Mouse (Mus musculus) layer of hippocampus, adult 2 months (tissue): ENCODE measurements around the gene Borcs5. TPM values are rescaled to one million over a fixed set of nuclear protein-coding genes. Genes with fewer than 3 reads are reported as not detected.
A peak's percentile ranks its signal among the peaks of the same experiment; 100 is the strongest.

Source experiments
- DNase-seq, 2 experiments: peaks; one replicate each; pipeline ENCODE4 v3.0.0; 2022; ENCODE audit warnings: low spot score in 2 of 2
- H3K27ac ChIP-seq: fragments of 200-600 bp; 2 replicates; pipeline ENCODE4 v1.8.1; 2022
- H3K4me3 ChIP-seq: fragments of 200-600 bp; 2 replicates; pipeline ENCODE4 v1.8.1; 2022; ENCODE audit warnings: mild to moderate bottlenecking
- CTCF ChIP-seq: fragments of 200-600 bp; conservative IDR thresholded peaks from 2 replicates; pipeline ENCODE4 v1.8.1; 2022; ENCODE audit warnings: antibody characterized with exemption, mild to moderate bottlenecking, moderate library complexity
- total RNA-seq, 2 experiments: library from RNA; stranded (reverse); gene quantifications; 2 replicates each; pipeline ENCODE4 v1.2.3; 2021

Gene Borcs5
- total RNA-seq, 2 experiments from 2014 or later = 36.3 to 40.7 TPM

GRCm38 (mm10) chr6:134636476-134636875 is 2.8 kb upstream of the Borcs5 start:
- DNase-seq = no peak
- Histone ChIP-seq H3K4me3 (no peak overlapping the region), H3K27ac (no peak overlapping the region)
- 0 out of 2 replicates have a peak, but pooled peaks have one; percentile 11 for TF ChIP-seq CTCF

DNA sequence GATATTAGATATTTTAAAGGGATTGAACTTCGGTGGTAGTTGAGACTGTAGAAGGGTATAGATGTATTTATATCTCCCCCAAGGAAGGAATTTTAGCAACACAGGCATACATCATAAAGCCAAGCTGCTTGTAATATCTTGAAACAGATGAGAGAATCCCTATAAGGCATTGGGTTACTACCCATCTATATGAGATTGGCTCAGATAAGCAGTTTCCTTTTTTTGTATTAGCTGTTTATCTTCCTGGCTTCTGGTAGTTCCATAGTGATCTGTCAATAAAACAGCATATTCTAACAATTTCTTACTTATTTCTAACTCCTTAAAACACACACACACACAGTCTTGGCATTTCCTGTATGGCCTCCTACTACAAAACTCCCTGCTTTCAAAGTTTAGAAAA is 590 bp downstream of the Borcs5 start:
- DNase-seq = no peak
- Histone ChIP-seq H3K4me3 (no peak overlapping the region), H3K27ac (no peak overlapping the region)
- TF ChIP-seq CTCF = no peak

- TF ChIP-seq CTCF = peak; percentile 77
- Histone ChIP-seq H3K27ac (peak overlapping the region; percentile 97), H3K4me3 (peak overlapping the region; percentile 79)
- peak; percentile 93 to 94 for DNase-seq
Observed at GRCm38 (mm10) chr6:134640485-134641475, 1.5 kb downstream of the Borcs5 start.

GRCm38 (mm10) chr6:134641738-134642446 is 2.6 kb downstream of the Borcs5 start:
- no peak for TF ChIP-seq CTCF
- DNase-seq = no peak
- Histone ChIP-seq H3K27ac (peak overlapping the region; percentile 97), H3K4me3 (peak overlapping the region; percentile 79)

- Histone ChIP-seq H3K27ac (no peak overlapping the region), H3K4me3 (no peak overlapping the region)
- no peak for DNase-seq
- TF ChIP-seq CTCF = peak; percentile 42
Observed at GRCm38 (mm10) chr6:134643296-134643695, 4.0 kb downstream of the Borcs5 start.

DNA sequence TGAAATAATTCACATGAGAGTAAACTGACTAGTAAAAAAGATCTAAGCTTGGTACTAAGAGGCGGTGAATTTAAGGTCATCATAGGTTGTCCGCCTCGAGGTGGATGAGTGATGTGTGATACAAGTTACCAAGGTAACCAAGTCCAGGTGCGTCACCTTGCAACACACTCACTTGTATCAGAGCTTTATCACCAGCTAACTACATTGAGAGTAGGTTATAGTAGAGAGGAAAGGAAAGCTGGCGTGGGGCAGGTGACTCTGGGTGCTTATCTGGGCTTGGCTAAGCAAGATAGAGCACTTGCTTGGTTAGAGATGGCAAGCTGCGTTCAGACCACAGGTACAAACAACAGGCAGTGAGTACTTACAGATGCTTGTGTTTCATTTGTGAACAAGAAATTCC is 7.5 kb downstream of the Borcs5 start:
- Histone ChIP-seq H3K27ac (peak overlapping the region; percentile 96), H3K4me3 (no peak overlapping the region)
- TF ChIP-seq CTCF = no peak
- no peak for DNase-seq

- DNase-seq = peak in 1 of 2 experiments; percentile 24
- peak overlapping the region; percentile 96 for H3K27ac ChIP-seq
Observed at GRCm38 (mm10) chr6:134647621-134648020, 8.3 kb downstream of the Borcs5 start.

GRCm38 (mm10) chr6:134648356-134648755 is 9.0 kb downstream of the Borcs5 start:
- H3K27ac ChIP-seq = peak overlapping the region; percentile 96
- TF ChIP-seq CTCF = no peak
- peak; percentile 44 to 74 for DNase-seq
- peak overlapping the region; percentile 16; the same call in 1 of the 2 replicates for H3K4me3 ChIP-seq

More at GRCm38 (mm10) chr6:134647621-134648020, 8.3 kb downstream of the Borcs5 start:
- no peak for TF ChIP-seq CTCF
- H3K4me3 ChIP-seq = no peak overlapping the region

- DNase-seq = no peak
- Histone ChIP-seq H3K27ac (no peak overlapping the region), H3K4me3 (no peak overlapping the region)
- no peak for TF ChIP-seq CTCF
Observed at GRCm38 (mm10) chr6:134656527-134656926, 17.2 kb downstream of the Borcs5 start.

- TF ChIP-seq CTCF = peak; percentile 95
- Histone ChIP-seq H3K4me3 (no peak overlapping the region; the same call in 1 of the 2 replicates), H3K27ac (no peak overlapping the region)
- peak; percentile 41 to 56 for DNase-seq
Observed at GRCm38 (mm10) chr6:134659108-134659958, 20.0 kb downstream of the Borcs5 start.

DNA sequence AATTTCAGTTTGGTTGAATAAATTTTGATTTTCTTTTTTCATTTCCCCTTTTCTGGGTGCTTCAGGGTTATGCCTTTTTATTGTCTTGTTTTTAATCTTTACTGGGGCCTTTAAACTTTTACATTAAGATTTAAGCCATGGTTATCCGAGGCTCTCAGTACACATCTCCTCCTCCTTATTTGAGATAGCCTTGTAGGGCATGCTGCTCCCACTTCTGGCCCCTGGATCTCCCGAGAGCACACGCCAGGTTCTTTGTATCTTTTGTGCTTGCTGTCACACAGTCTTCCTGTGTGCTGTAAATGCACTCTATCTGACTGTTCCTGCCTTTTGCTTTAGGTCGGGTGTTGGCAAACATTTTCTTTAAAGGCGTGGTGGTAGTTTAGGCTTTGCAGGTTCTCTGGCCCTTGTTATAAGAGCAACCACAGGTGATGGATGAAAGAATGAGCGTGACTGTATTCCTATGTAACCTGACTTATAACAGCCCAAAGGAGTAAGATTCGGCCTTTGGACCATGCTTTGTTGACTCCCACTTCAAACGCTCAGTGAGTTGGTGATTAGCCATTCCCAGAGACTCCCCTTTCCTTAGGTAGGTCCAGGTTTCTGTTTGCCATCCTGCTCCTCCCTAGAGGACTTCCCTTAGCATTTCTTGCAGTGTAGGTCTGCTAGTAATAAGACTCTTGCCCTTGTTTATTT is 21.6 kb downstream of the Borcs5 start:
- no peak for TF ChIP-seq CTCF
- no peak for DNase-seq
- H3K4me3 ChIP-seq = no peak overlapping the region
- no peak overlapping the region for H3K27ac ChIP-seq

DNA sequence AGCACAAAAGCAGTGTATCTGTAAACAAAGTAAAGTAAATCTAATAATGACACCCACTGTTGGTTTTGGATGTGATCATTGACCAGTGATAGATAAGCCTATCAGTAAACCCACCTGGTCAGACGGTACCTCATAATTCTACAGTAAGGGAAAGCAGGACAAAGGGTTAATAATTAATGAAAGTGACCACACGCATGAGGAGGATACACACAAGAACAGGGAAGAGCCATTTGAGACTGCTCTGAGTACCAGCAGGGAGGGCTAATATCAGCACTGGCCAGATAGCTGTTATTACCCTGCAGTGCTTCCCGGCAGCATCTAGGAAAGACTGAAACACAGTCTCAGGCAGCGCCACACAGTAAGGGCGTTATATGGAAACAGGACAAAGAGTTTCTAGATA is 25.3 kb downstream of the Borcs5 start:
- Histone ChIP-seq H3K4me3 (no peak overlapping the region), H3K27ac (no peak overlapping the region)
- no peak for TF ChIP-seq CTCF
- no peak for DNase-seq
